Mouse (Mus musculus): ENCODE measurements around the gene Hrc. TPM values are rescaled to one million over a fixed set of nuclear protein-coding genes. Genes with fewer than 3 reads are reported as not detected.

The Hrc gene
- not detected for polyA plus RNA-seq (2017; shearing (Covaris generic))

DNA sequence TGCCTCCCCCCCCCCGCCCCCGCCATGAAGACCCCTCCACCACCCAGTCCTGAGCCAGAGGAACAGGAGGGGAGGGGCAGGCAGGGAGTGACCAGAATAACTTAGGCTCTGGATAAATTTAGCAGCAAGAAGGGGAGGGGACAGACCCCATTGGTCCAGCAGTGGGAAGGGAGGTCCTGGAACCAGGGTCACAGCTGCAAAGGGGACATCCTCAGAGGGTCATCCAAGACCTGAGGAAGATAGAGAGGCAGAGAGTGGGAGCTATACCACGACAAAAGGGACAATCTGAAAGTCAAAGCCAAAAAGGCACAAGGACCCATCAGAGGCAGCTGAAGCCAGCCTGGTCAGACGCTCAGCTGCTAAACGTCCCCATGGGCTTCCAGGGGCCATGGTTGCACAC is at the start of gene Hrc:
Gene Hrc, plus strand, starts transcription at position 235 of the 400 bp plus-strand sequence.

DNA sequence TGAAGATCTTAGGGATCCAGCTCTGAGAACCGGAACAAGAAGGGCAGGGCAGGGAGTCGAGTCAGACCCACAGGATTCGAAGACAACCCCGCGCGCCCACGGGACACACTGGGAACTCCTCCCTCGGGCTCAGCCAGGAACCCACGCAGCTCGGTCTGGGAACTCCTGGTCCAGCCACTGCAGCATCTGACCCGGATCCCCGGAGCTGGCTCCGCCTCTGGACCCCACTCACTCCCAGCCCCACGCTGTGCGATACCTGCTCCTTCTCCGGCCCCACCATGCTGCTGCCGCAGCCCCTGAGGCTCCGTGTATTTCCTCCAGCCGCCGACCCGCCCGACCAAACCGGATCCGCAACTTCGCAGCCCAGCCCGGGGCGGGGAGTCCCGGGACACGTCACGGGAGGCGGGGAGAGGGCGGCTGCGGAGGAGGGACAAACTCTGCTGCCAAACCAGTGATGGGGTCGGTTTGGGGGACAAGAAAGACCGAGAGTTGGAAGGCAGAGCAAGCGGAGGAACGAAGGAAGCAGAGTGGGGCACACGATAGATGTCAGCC is 1.6 kb upstream of the Hrc start, which contains the start of gene Trpm4:
Gene Trpm4, minus strand, starts transcription at position 350 of the 552 bp plus-strand sequence.

GRCm38 (mm10) chr7:45366652-45367019 is 31.5 kb downstream of the Hrc start, which contains the start of gene Ppfia3:
Gene Ppfia3 (minus strand): TSS chr7:45367019.

DNA sequence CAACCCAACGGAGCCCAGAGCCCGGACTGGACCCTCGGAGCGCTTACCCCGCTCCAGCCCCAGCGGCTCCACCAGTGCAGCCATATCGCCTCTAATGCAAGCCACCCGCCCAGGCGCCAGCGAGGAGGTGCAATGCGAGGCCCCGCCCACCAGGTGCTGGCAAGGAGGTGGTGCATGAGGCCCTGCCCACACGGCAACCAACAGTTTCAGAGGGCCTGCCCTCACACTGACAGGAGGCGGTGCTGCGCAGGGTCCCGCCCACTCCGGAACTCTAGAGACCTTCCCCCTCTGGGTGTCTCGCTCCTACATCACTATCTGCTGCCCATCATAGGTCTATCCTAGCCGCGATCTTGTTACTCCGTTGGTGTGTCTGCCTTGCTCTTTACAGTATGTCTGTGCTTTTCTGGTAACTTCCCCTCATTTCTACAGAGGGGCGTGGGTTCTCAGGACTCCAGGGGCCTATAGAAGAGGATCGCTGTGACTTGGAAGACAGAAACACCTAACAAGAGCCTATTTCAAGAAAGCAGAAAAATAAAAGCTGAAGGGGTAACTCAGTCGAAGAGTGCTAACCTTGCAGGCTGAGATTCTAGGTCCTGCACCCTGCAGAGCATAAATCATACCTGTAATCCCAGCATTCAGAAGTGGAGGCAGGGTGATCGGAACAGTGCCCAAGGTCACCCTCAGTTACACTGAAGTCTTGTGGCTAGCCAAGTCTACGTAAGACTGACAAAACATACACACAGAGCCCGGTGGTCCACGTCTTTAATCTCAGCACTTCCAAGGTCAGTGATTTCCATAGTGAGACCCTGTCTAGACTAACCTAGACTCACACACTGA is 35.6 kb downstream of the Hrc start, which contains the start of gene Lin7b:
Gene Lin7b, minus strand, starts transcription at position 109 of the 837 bp plus-strand sequence.

Other genes starting within 250 kb of the Hrc start
- 124 TPM for gene Rcn3, start 243.1 kb upstream of the Hrc start, polyA plus RNA-seq (2017; shearing (Covaris generic))
- 6.3 TPM for gene Fcgrt, start 231.4 kb upstream of the Hrc start, polyA plus RNA-seq (2017; shearing (Covaris generic))
- 3,104 TPM for gene Rps11, start 210.9 kb upstream of the Hrc start, polyA plus RNA-seq (2017; shearing (Covaris generic))
- 2,649 TPM for gene Rpl13a, start 206.5 kb upstream of the Hrc start, polyA plus RNA-seq (2017; shearing (Covaris generic))
- gene Gm45713, start 199.1 kb upstream of the Hrc start, polyA plus RNA-seq (2017; shearing (Covaris generic)): not detected
- gene Flt3l, start 198.9 kb upstream of the Hrc start, polyA plus RNA-seq (2017; shearing (Covaris generic)): 220 TPM
- gene Pih1d1, start 181.0 kb upstream of the Hrc start, polyA plus RNA-seq (2017; shearing (Covaris generic)): 55.1 TPM
- gene Aldh16a1, start 180.7 kb upstream of the Hrc start, polyA plus RNA-seq (2017; shearing (Covaris generic)): 64.8 TPM
- gene Slc17a7, start 171.3 kb upstream of the Hrc start, polyA plus RNA-seq (2017; shearing (Covaris generic)): not detected
- gene Gfy, start 155.7 kb upstream of the Hrc start, polyA plus RNA-seq (2017; shearing (Covaris generic)): not detected
- not detected for gene Pth2, start 154.3 kb upstream of the Hrc start, polyA plus RNA-seq (2017; shearing (Covaris generic))
- 0.12 TPM for gene Ccdc155, start 130.4 kb upstream of the Hrc start, polyA plus RNA-seq (2017; shearing (Covaris generic))
- 16.3 TPM for gene Dkkl1, start 123.1 kb upstream of the Hrc start, polyA plus RNA-seq (2017; shearing (Covaris generic))
- 3.0 TPM for gene Tead2, start 119.5 kb upstream of the Hrc start, polyA plus RNA-seq (2017; shearing (Covaris generic))
- gene Cd37, start 96.2 kb upstream of the Hrc start, polyA plus RNA-seq (2017; shearing (Covaris generic)): 641 TPM
- not detected for gene Slc6a16, start 94.2 kb upstream of the Hrc start, polyA plus RNA-seq (2017; shearing (Covaris generic))
- gene Slc6a21, start 57.8 kb upstream of the Hrc start, polyA plus RNA-seq (2017; shearing (Covaris generic)): not detected
- gene Trpm4, start 1.5 kb upstream of the Hrc start, polyA plus RNA-seq (2017; shearing (Covaris generic)): 11.7 TPM
- 0.12 TPM for gene Ppfia3, start 31.7 kb downstream of the Hrc start, polyA plus RNA-seq (2017; shearing (Covaris generic))
- 0.89 TPM for gene Lin7b, start 35.3 kb downstream of the Hrc start, polyA plus RNA-seq (2017; shearing (Covaris generic))
- gene Snrnp70, start 60.5 kb downstream of the Hrc start, polyA plus RNA-seq (2017; shearing (Covaris generic)): 263 TPM
- gene Kcna7, start 70.4 kb downstream of the Hrc start, polyA plus RNA-seq (2017; shearing (Covaris generic)): not detected
- 0.92 TPM for gene Ntf5, start 78.4 kb downstream of the Hrc start, polyA plus RNA-seq (2017; shearing (Covaris generic))
- gene Lhb, start 85.5 kb downstream of the Hrc start, polyA plus RNA-seq (2017; shearing (Covaris generic)): not detected
- gene Gys1, start 99.6 kb downstream of the Hrc start, polyA plus RNA-seq (2017; shearing (Covaris generic)): 19.6 TPM
- 67.2 TPM for gene Ruvbl2, start 102.8 kb downstream of the Hrc start, polyA plus RNA-seq (2017; shearing (Covaris generic))
- gene Ftl1, start 124.6 kb downstream of the Hrc start, polyA plus RNA-seq (2017; shearing (Covaris generic)): 2,196 TPM
- 249 TPM for gene Bax, start 131.6 kb downstream of the Hrc start, polyA plus RNA-seq (2017; shearing (Covaris generic))
- gene Tulp2, start 146.6 kb downstream of the Hrc start, polyA plus RNA-seq (2017; shearing (Covaris generic)): 1.7 TPM
- gene Gm45808, start 151.5 kb downstream of the Hrc start, polyA plus RNA-seq (2017; shearing (Covaris generic)): 0.88 TPM
- 1.0 TPM for gene Dhdh, start 153.5 kb downstream of the Hrc start, polyA plus RNA-seq (2017; shearing (Covaris generic))
- 289 TPM for gene Nucb1, start 175.1 kb downstream of the Hrc start, polyA plus RNA-seq (2017; shearing (Covaris generic))
- 59.4 TPM for gene Ppp1r15a, start 191.0 kb downstream of the Hrc start, polyA plus RNA-seq (2017; shearing (Covaris generic))
- gene Plekha4, start 191.0 kb downstream of the Hrc start, polyA plus RNA-seq (2017; shearing (Covaris generic)): 0.40 TPM
- gene Hsd17b14, start 219.6 kb downstream of the Hrc start, polyA plus RNA-seq (2017; shearing (Covaris generic)): 1.9 TPM
- gene Bcat2, start 234.9 kb downstream of the Hrc start, polyA plus RNA-seq (2017; shearing (Covaris generic)): 64.7 TPM